Mouse (Mus musculus): ENCODE measurements around the gene Gne.

Gne gene

GRCm38 (mm10) chr4:44083945-44084344 is at the start of gene Gne:
Gene Gne, minus strand, starts transcription at chr4:44084177.
- peak; percentile 85 for DNase-seq (ENCODE audit: low read depth, low spot score)
- Histone ChIP-seq H3K27me3 (ENCODE audit: control insufficient read depth, insufficient read depth, low read length, poor library complexity, severe bottlenecking) (no peaks in the 10 kb centered on the region), H3K36me3 (ENCODE audit: control insufficient read depth, insufficient read depth, low read length, poor library complexity, severe bottlenecking) (no peaks in the 10 kb centered on the region)

GRCm38 (mm10) chr4:44126805-44127204 is 42.8 kb upstream of the Gne start:
- no peaks in the 10 kb centered on the region for H3K27me3 ChIP-seq (ENCODE audit: control insufficient read depth, insufficient read depth, low read length, poor library complexity, severe bottlenecking)
- DNase-seq (ENCODE audit: low read depth, low spot score): peak; percentile 42
- H3K36me3 ChIP-seq (ENCODE audit: control insufficient read depth, insufficient read depth, low read length, poor library complexity, severe bottlenecking): peaks cover 7% of the 10 kb centered on the region; the same call in 1 of the 2 replicates

- Histone ChIP-seq H3K27me3 (ENCODE audit: control insufficient read depth, insufficient read depth, low read length, poor library complexity, severe bottlenecking) (no peaks in the 10 kb centered on the region), H3K36me3 (ENCODE audit: control insufficient read depth, insufficient read depth, low read length, poor library complexity, severe bottlenecking) (no peaks in the 10 kb centered on the region)
- DNase-seq (ENCODE audit: low read depth, low spot score): peak; percentile 83
Measured at GRCm38 (mm10) chr4:44119410-44120201, 35.6 kb upstream of the Gne start.

- no peaks in the 10 kb centered on the region for H3K27me3 ChIP-seq (ENCODE audit: control insufficient read depth, insufficient read depth, low read length, poor library complexity, severe bottlenecking)
- no peak for DNase-seq (ENCODE audit: low read depth, low spot score)
- H3K36me3 ChIP-seq (ENCODE audit: control insufficient read depth, insufficient read depth, low read length, poor library complexity, severe bottlenecking): no peaks in the 10 kb centered on the region
Measured at GRCm38 (mm10) chr4:44115046-44115445, 31.1 kb upstream of the Gne start.

GRCm38 (mm10) chr4:44113393-44114138 is 29.6 kb upstream of the Gne start:
- DNase-seq (ENCODE audit: low read depth, low spot score): peak; percentile 77
- no peaks in the 10 kb centered on the region for H3K36me3 ChIP-seq (ENCODE audit: control insufficient read depth, insufficient read depth, low read length, poor library complexity, severe bottlenecking)
- no peaks in the 10 kb centered on the region for H3K27me3 ChIP-seq (ENCODE audit: control insufficient read depth, insufficient read depth, low read length, poor library complexity, severe bottlenecking)

- Histone ChIP-seq H3K36me3 (ENCODE audit: control insufficient read depth, insufficient read depth, low read length, poor library complexity, severe bottlenecking) (no peaks in the 10 kb centered on the region), H3K27me3 (ENCODE audit: control insufficient read depth, insufficient read depth, low read length, poor library complexity, severe bottlenecking) (no peaks in the 10 kb centered on the region)
- no peak for DNase-seq (ENCODE audit: low read depth, low spot score)
Measured at GRCm38 (mm10) chr4:44112741-44113140, 28.8 kb upstream of the Gne start.

GRCm38 (mm10) chr4:44110771-44111170 is 26.8 kb upstream of the Gne start:
- H3K36me3 ChIP-seq (ENCODE audit: control insufficient read depth, insufficient read depth, low read length, poor library complexity, severe bottlenecking): no peaks in the 10 kb centered on the region
- no peak for DNase-seq (ENCODE audit: low read depth, low spot score)
- no peaks in the 10 kb centered on the region for H3K27me3 ChIP-seq (ENCODE audit: control insufficient read depth, insufficient read depth, low read length, poor library complexity, severe bottlenecking)

GRCm38 (mm10) chr4:44108297-44108696 is 24.3 kb upstream of the Gne start:
- H3K27me3 ChIP-seq (ENCODE audit: control insufficient read depth, insufficient read depth, low read length, poor library complexity, severe bottlenecking): no peaks in the 10 kb centered on the region
- DNase-seq (ENCODE audit: low read depth, low spot score): no peak
- H3K36me3 ChIP-seq (ENCODE audit: control insufficient read depth, insufficient read depth, low read length, poor library complexity, severe bottlenecking): no peaks in the 10 kb centered on the region

GRCm38 (mm10) chr4:44107339-44107738 is 23.4 kb upstream of the Gne start:
- Histone ChIP-seq H3K36me3 (ENCODE audit: control insufficient read depth, insufficient read depth, low read length, poor library complexity, severe bottlenecking) (no peaks in the 10 kb centered on the region), H3K27me3 (ENCODE audit: control insufficient read depth, insufficient read depth, low read length, poor library complexity, severe bottlenecking) (no peaks in the 10 kb centered on the region)
- no peak for DNase-seq (ENCODE audit: low read depth, low spot score)

GRCm38 (mm10) chr4:44106297-44106821 is 22.4 kb upstream of the Gne start:
- Histone ChIP-seq H3K27me3 (ENCODE audit: control insufficient read depth, insufficient read depth, low read length, poor library complexity, severe bottlenecking) (no peaks in the 10 kb centered on the region), H3K36me3 (ENCODE audit: control insufficient read depth, insufficient read depth, low read length, poor library complexity, severe bottlenecking) (no peaks in the 10 kb centered on the region)
- peak; percentile 35 for DNase-seq (ENCODE audit: low read depth, low spot score)

- Histone ChIP-seq H3K27me3 (ENCODE audit: control insufficient read depth, insufficient read depth, low read length, poor library complexity, severe bottlenecking) (no peaks in the 10 kb centered on the region), H3K36me3 (ENCODE audit: control insufficient read depth, insufficient read depth, low read length, poor library complexity, severe bottlenecking) (no peaks in the 10 kb centered on the region)
- DNase-seq (ENCODE audit: low read depth, low spot score): no peak
Measured at GRCm38 (mm10) chr4:44104195-44104917, 20.4 kb upstream of the Gne start.

- Histone ChIP-seq H3K27me3 (ENCODE audit: control insufficient read depth, insufficient read depth, low read length, poor library complexity, severe bottlenecking) (no peaks in the 10 kb centered on the region), H3K36me3 (ENCODE audit: control insufficient read depth, insufficient read depth, low read length, poor library complexity, severe bottlenecking) (no peaks in the 10 kb centered on the region)
- no peak for DNase-seq (ENCODE audit: low read depth, low spot score)
Measured at GRCm38 (mm10) chr4:44103620-44104019, 19.6 kb upstream of the Gne start.

GRCm38 (mm10) chr4:44097576-44098335 is 13.8 kb upstream of the Gne start:
- DNase-seq (ENCODE audit: low read depth, low spot score): no peak
- no peaks in the 10 kb centered on the region for H3K36me3 ChIP-seq (ENCODE audit: control insufficient read depth, insufficient read depth, low read length, poor library complexity, severe bottlenecking)
- H3K27me3 ChIP-seq (ENCODE audit: control insufficient read depth, insufficient read depth, low read length, poor library complexity, severe bottlenecking): no peaks in the 10 kb centered on the region

GRCm38 (mm10) chr4:44094475-44094874 is 10.5 kb upstream of the Gne start:
- no peak for DNase-seq (ENCODE audit: low read depth, low spot score)
- Histone ChIP-seq H3K36me3 (ENCODE audit: control insufficient read depth, insufficient read depth, low read length, poor library complexity, severe bottlenecking) (no peaks in the 10 kb centered on the region), H3K27me3 (ENCODE audit: control insufficient read depth, insufficient read depth, low read length, poor library complexity, severe bottlenecking) (no peaks in the 10 kb centered on the region)

Data from splenic B cell, adult 2 months (primary cell).